Mouse (Mus musculus) C2C12 (cell line): Measurements from ENCODE around the gene Ftl1.

ENCODE experiments used
- CEBPB ChIP-seq: IDR thresholded peaks from one replicate; pipeline ENCODE4 v1.6.1; 2011; ENCODE audit warnings: low read depth, mild to moderate bottlenecking, control low read depth, moderate library complexity
- CTCF ChIP-seq: IDR thresholded peaks from one replicate; pipeline ENCODE4 v1.5.1; 2011; ENCODE audit not compliant: control insufficient read depth, insufficient read depth, insufficient read length
- MAX ChIP-seq: IDR thresholded peaks from one replicate; pipeline ENCODE4 v1.6.1; 2011; ENCODE audit warnings: mild to moderate bottlenecking, control low read depth
- MYOG ChIP-seq: IDR thresholded peaks from one replicate; pipeline ENCODE4 v1.6.1; 2011; ENCODE audit not compliant: control insufficient read depth, insufficient read length; ENCODE audit errors: extremely low read depth
- USF1 ChIP-seq: IDR thresholded peaks from one replicate; pipeline ENCODE4 v1.6.1; 2011; ENCODE audit warnings: low read depth, mild to moderate bottlenecking, control low read depth, moderate library complexity

GRCm38 (mm10) chr7:45467090-45467670 lies 7.5 kb upstream of the Ftl1 start:
- no peak for TF ChIP-seq CTCF
- no peak for TF ChIP-seq USF1
- TF ChIP-seq CEBPB, result no peak
- no peak for TF ChIP-seq MYOG
- TF ChIP-seq MAX, result no peak
